Mouse (Mus musculus) adrenal gland, postnatal 36 days (tissue): ENCODE measurements around the gene Ano1. TPM values are rescaled to one million over a fixed set of nuclear protein-coding genes. Genes with fewer than 3 reads are reported as not detected.
A peak's percentile ranks its signal among the peaks of the same experiment; 100 is the strongest.

Source experiments
- DNase-seq, 2 experiments: peaks; one replicate each; pipeline ENCODE4 v3.0.0; 2021; ENCODE audit warnings: mixed read lengths in 1 of 2
- long read RNA-seq, 2 experiments: library from polyadenylated mRNA; stranded (forward); transcript quantifications; one replicate each; pipeline ENCODE4 v2.0.0; 2021; ENCODE audit warnings: borderline sequencing depth in 2 of 2
- total RNA-seq, 2 experiments: library from RNA; stranded (reverse); gene quantifications; 2 replicates each; pipeline ENCODE4 v1.2.3; 2021

Ano1 gene
- total RNA-seq: 10 to 100 TPM; 20.9 to 25.4 TPM
- long read RNA-seq, experiment 1, partial matches to known transcripts: 1 of 1 reads
- long read RNA-seq, experiment 1, other reads (novel, unspliced or antisense): 0 of 1 reads
- long read RNA-seq, experiment 2: 0 reads

- no peak for DNase-seq
Measured at GRCm38 (mm10) chr7:144751833-144752232, at the start of gene Ano1. Gene Ano1 (minus strand): TSS chr7:144751974.

GRCm38 (mm10) chr7:144798471-144798870 lies 46.7 kb upstream of the Ano1 start:
- peak; percentile 21 to 22 for DNase-seq

GRCm38 (mm10) chr7:144796986-144797735 lies 45.4 kb upstream of the Ano1 start:
- DNase-seq: no peak

GRCm38 (mm10) chr7:144795976-144796474 lies 44.3 kb upstream of the Ano1 start:
- no peak for DNase-seq

GRCm38 (mm10) chr7:144793296-144793695 lies 41.5 kb upstream of the Ano1 start:
- DNase-seq: no peak

GRCm38 (mm10) chr7:144791426-144791825 lies 39.7 kb upstream of the Ano1 start:
- DNase-seq: no peak

GRCm38 (mm10) chr7:144789601-144790556 lies 38.1 kb upstream of the Ano1 start:
- no peak for DNase-seq

GRCm38 (mm10) chr7:144788631-144789030 lies 36.9 kb upstream of the Ano1 start:
- DNase-seq: peak; percentile 25 to 60

GRCm38 (mm10) chr7:144787501-144787900 lies 35.7 kb upstream of the Ano1 start:
- DNase-seq: no peak

- DNase-seq: no peak
Measured at GRCm38 (mm10) chr7:144786571-144786970, 34.8 kb upstream of the Ano1 start.

- DNase-seq: no peak
Measured at GRCm38 (mm10) chr7:144784176-144784575, 32.4 kb upstream of the Ano1 start.

GRCm38 (mm10) chr7:144782402-144782801 lies 30.6 kb upstream of the Ano1 start:
- DNase-seq: no peak

- no peak for DNase-seq
Measured at GRCm38 (mm10) chr7:144781337-144781736, 29.6 kb upstream of the Ano1 start.

GRCm38 (mm10) chr7:144780190-144780589 lies 28.4 kb upstream of the Ano1 start:
- DNase-seq: no peak

GRCm38 (mm10) chr7:144779691-144780090 lies 27.9 kb upstream of the Ano1 start:
- DNase-seq: no peak

GRCm38 (mm10) chr7:144777805-144778204 lies 26.0 kb upstream of the Ano1 start:
- no peak for DNase-seq

- DNase-seq: peak; percentile 92 to 93
Measured at GRCm38 (mm10) chr7:144775804-144776447, 24.2 kb upstream of the Ano1 start.

GRCm38 (mm10) chr7:144775214-144775613 lies 23.4 kb upstream of the Ano1 start:
- DNase-seq: no peak

GRCm38 (mm10) chr7:144774283-144774682 lies 22.5 kb upstream of the Ano1 start:
- DNase-seq: no peak

GRCm38 (mm10) chr7:144770116-144770515 lies 18.3 kb upstream of the Ano1 start:
- peak in 1 of 2 experiments; percentile 37 for DNase-seq

GRCm38 (mm10) chr7:144769434-144770080 lies 17.8 kb upstream of the Ano1 start:
- no peak for DNase-seq
